Mouse (Mus musculus) heart, adult 2 months (tissue): ENCODE measurements around the gene Slc38a6. TPM values are rescaled to one million over a fixed set of nuclear protein-coding genes. Genes with fewer than 3 reads are reported as not detected.

Experiments
- DNase-seq, 2 experiments: peaks; one replicate each; pipeline ENCODE4 v3.0.0; 2021
- H3K27ac ChIP-seq: fragments of 200-600 bp; 2 replicates; pipeline ENCODE4 v1.8.1; 2022
- H3K27me3 ChIP-seq: fragments of 200-500 bp; 2 replicates; pipeline ENCODE4 v1.6.1; 2012; ENCODE audit warnings: mild to moderate bottlenecking, low read length, inconsistent platforms, mixed read lengths; ENCODE audit not compliant: control insufficient read depth, insufficient read depth
- H3K36me3 ChIP-seq: fragments of 200-500 bp; 2 replicates; pipeline ENCODE4 v1.6.1; 2012; ENCODE audit warnings: low read length, inconsistent platforms; ENCODE audit not compliant: control insufficient read depth, insufficient read depth
- H3K4me1 ChIP-seq: fragments of 200-500 bp; 2 replicates; pipeline ENCODE4 v1.6.1; 2011; ENCODE audit warnings: low read length; ENCODE audit not compliant: control insufficient read depth, insufficient read depth
- H3K4me3 ChIP-seq: fragments of 200-600 bp; 2 replicates; pipeline ENCODE4 v1.8.1; 2022
- H3K79me2 ChIP-seq: fragments of 200-500 bp; replicated peaks from 2 replicates; pipeline ENCODE4 v1.6.1; 2012; ENCODE audit warnings: mild to moderate bottlenecking, inconsistent platforms, low read length, moderate library complexity, mixed read lengths; ENCODE audit not compliant: control insufficient read depth, insufficient read depth
- H3K9ac ChIP-seq: fragments of 200-500 bp; 2 replicates; pipeline ENCODE4 v1.6.1; 2012; ENCODE audit warnings: low read depth, mild to moderate bottlenecking, control low read depth, inconsistent platforms, low read length, mixed read lengths
- CTCF ChIP-seq: fragments of 200-600 bp; IDR thresholded peaks from 2 replicates; pipeline ENCODE4 v1.8.1; 2022; ENCODE audit warnings: antibody characterized with exemption, mild to moderate bottlenecking, moderate library complexity
- EP300 ChIP-seq: fragments of 200-500 bp; IDR thresholded peaks from 2 replicates; pipeline ENCODE4 v1.6.1; 2011; ENCODE audit warnings: low read depth, low read length, control low read depth; ENCODE audit not compliant: insufficient read depth
- POLR2A ChIP-seq: fragments of 200-500 bp; IDR thresholded peaks from 2 replicates; pipeline ENCODE4 v1.6.1; 2011; ENCODE audit warnings: mild to moderate bottlenecking, low read depth, low read length, control low read depth; ENCODE audit not compliant: insufficient read depth
- WGBS: fragments of 180-500 bp; shearing (Covaris S2); methylation state at CpG from one replicate; pipeline ENCODE4 v1.1.7; 2018; 5-methylcytosine and 5-hydroxymethylcytosine counted together
- intact Hi-C: fragments of 180-260 bp; cut with DNase I; formaldehyde crosslinking; loops from one replicate; pipeline ENCODE4 v1.15.1; 2025
- polyA plus RNA-seq: library from polyadenylated mRNA; depleted of rRNA; stranded (reverse); fragments of >200 nt; gene quantifications from 2 replicates; pipeline ENCODE4 v1.2.3, GENCODE M21; 2012
- total RNA-seq, 2 experiments: library from RNA; stranded (reverse); gene quantifications; 2 replicates each; pipeline ENCODE4 v1.2.3; 2021

The Slc38a6 gene
- total and polyA plus RNA-seq, 3 experiments: 3.8 to 8.0 (median 4.0) TPM

- H3K79me2 ChIP-seq: no peaks in the 10 kb centered on the region
- H3K4me3 ChIP-seq: no peak overlapping the region
- no peak overlapping the region for H3K9ac ChIP-seq
- no peaks in the 10 kb centered on the region for H3K27me3 ChIP-seq
- intact Hi-C loops: no loop called here
- H3K36me3 ChIP-seq: no peaks in the 10 kb centered on the region
- DNase-seq: no peak
- no peak overlapping the region for H3K27ac ChIP-seq
- H3K4me1 ChIP-seq: no peaks in the 10 kb centered on the region
- no peak for TF ChIP-seq POLR2A
- no peak for TF ChIP-seq EP300
- TF ChIP-seq CTCF: no peak
- 42% methylated on average over 4 of the region's 4 CpGs for WGBS
Observed at GRCm38 (mm10) chr12:73359520-73359919, 72.9 kb downstream of the Slc38a6 start.

DNA sequence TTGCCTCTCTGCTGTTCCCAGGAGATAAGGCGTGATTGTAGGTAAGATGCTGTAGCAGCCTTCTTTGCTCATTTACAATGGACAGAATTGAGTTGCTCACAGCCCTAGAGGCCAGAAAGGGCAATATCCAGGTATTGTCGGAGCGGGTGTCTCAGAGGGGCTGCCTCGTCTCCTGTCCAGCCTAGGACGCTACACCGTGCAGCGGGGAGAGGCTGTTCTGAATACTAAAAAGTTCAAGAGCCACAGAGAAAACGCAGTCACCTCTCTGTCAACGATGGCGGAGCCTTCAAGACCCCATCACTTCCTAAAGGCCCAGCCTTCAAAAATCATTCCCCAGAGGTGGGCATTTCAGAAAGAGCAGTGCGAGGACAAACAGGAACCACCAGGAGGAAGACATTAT is 74.6 kb downstream of the Slc38a6 start:
- Histone ChIP-seq H3K4me3 (no peak overlapping the region), H3K27ac (no peak overlapping the region), H3K79me2 (no peaks in the 10 kb centered on the region), H3K4me1 (no peaks in the 10 kb centered on the region), H3K9ac (no peak overlapping the region), H3K27me3 (no peaks in the 10 kb centered on the region), H3K36me3 (no peaks in the 10 kb centered on the region)
- intact Hi-C loops: no loop called here
- TF ChIP-seq EP300: no peak
- WGBS: 90% methylated on average over 11 of the region's 11 CpGs
- DNase-seq: no peak

DNA sequence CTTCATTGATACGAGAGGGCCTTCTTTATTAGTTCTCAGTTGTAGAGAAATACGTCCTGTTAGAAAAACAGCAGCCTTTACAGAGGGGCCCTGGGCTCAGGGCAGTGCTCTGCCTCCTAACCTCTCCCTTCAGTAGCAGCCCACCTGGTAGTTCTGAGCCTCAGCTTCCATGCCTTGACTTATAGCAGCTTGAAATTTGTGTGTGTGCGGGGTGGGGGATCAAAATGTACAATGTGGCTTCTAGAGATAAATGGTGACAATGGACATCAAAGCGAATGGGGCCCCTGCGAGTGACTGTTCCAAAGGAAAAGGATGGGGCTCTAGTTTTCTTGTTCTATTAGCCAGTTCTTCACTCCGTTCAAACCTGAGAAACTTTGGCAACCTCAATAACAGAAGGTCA is 76.8 kb downstream of the Slc38a6 start:
- H3K27me3 ChIP-seq: no peaks in the 10 kb centered on the region
- TF ChIP-seq POLR2A: no peak
- TF ChIP-seq CTCF: no peak
- TF ChIP-seq EP300: no peak
- no peaks in the 10 kb centered on the region for H3K36me3 ChIP-seq
- H3K4me1 ChIP-seq: no peaks in the 10 kb centered on the region
- H3K4me3 ChIP-seq: no peak overlapping the region
- 92% methylated on average over 6 of the region's 6 CpGs for WGBS
- H3K79me2 ChIP-seq: no peaks in the 10 kb centered on the region
- no peak overlapping the region for H3K9ac ChIP-seq
- no peak for DNase-seq
- intact Hi-C loops: no loop called here
- no peak overlapping the region for H3K27ac ChIP-seq

GRCm38 (mm10) chr12:73363956-73364355 is 77.4 kb downstream of the Slc38a6 start:
- Histone ChIP-seq H3K27ac (no peak overlapping the region), H3K27me3 (no peaks in the 10 kb centered on the region), H3K9ac (no peak overlapping the region), H3K4me1 (no peaks in the 10 kb centered on the region), H3K79me2 (no peaks in the 10 kb centered on the region), H3K4me3 (no peak overlapping the region), H3K36me3 (no peaks in the 10 kb centered on the region)
- no peak for TF ChIP-seq EP300
- TF ChIP-seq POLR2A: no peak
- TF ChIP-seq CTCF: no peak
- DNase-seq: no peak
- WGBS: 95% methylated on average over 3 of the region's 3 CpGs
- intact Hi-C loops: no loop called here

GRCm38 (mm10) chr12:73366581-73366980 is 80.0 kb downstream of the Slc38a6 start:
- H3K27me3 ChIP-seq: no peaks in the 10 kb centered on the region
- no peak overlapping the region for H3K4me3 ChIP-seq
- TF ChIP-seq POLR2A: no peak
- TF ChIP-seq EP300: no peak
- TF ChIP-seq CTCF: no peak
- no peak overlapping the region for H3K9ac ChIP-seq
- no peaks in the 10 kb centered on the region for H3K36me3 ChIP-seq
- no peak overlapping the region for H3K27ac ChIP-seq
- H3K4me1 ChIP-seq: peaks cover 2% of the 10 kb centered on the region
- H3K79me2 ChIP-seq: no peaks in the 10 kb centered on the region
- no peak for DNase-seq
- intact Hi-C loops: no loop called here
- 86% methylated on average over 7 of the region's 7 CpGs for WGBS

DNA sequence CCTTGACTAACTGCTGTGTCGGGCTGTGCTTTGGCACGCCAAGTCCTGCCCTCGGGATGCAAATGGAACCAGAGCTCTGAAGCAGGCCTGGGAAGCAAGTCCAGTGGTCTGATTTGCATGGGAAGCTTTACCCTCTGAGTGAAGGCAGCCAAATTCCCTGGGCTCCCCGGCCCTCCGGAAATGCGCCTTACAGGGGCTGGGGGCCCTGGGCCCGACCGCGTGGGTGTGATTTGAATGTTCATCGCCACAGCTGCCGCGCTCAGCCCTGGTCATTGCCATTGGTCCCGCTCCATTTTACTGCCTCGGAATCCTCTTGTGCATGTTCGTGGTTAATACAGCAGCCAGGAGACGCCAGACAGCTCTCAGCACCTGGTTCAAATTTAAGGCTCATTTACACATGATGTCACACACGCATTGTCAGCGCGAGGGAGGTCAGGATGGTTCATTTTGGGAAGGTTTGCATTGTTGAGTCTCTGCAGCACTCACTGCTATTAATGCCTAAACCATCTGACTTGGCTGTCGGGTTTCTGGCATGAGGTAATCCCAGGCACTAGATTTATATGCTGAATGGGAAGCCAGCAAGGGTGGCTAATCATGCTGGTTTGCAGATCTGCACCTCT is 81.0 kb downstream of the Slc38a6 start:
- intact Hi-C loops: no loop called here
- H3K9ac ChIP-seq: no peak overlapping the region
- TF ChIP-seq EP300 (no peak), POLR2A (no peak), CTCF (no peak)
- no peak for DNase-seq
- peaks cover 2% of the 10 kb centered on the region for H3K4me1 ChIP-seq
- no peak overlapping the region for H3K27ac ChIP-seq
- H3K27me3 ChIP-seq: no peaks in the 10 kb centered on the region
- 38% methylated on average over 20 of the region's 20 CpGs for WGBS
- H3K36me3 ChIP-seq: no peaks in the 10 kb centered on the region
- no peaks in the 10 kb centered on the region for H3K79me2 ChIP-seq
- H3K4me3 ChIP-seq: no peak overlapping the region
